Mouse (Mus musculus): Measurements from ENCODE around the gene Pars2.

Pars2 gene

GRCm38 (mm10) chr4:106643483-106644217 lies 7.2 kb upstream of the Pars2 start:
- DNase-seq, result no peak

DNA sequence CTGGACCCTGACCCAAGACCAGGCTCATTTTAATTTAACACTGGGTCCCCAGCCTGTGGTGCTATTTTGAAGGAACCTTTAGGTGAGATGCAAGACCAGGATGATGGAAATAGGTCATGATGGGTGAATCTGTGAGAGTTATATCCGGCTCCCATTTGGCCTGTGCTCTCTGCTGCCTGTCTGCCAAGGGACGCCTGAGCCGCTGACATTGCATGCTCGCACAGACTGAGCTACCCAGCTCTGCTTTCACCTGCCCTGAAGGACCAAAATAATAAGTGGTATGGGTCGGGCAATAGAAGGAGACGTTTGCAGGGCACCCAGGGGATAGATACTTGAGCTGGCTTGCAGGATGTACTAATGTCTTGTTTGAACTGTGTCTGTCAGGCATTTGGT lies 6.7 kb upstream of the Pars2 start:
- no peak for DNase-seq

DNA sequence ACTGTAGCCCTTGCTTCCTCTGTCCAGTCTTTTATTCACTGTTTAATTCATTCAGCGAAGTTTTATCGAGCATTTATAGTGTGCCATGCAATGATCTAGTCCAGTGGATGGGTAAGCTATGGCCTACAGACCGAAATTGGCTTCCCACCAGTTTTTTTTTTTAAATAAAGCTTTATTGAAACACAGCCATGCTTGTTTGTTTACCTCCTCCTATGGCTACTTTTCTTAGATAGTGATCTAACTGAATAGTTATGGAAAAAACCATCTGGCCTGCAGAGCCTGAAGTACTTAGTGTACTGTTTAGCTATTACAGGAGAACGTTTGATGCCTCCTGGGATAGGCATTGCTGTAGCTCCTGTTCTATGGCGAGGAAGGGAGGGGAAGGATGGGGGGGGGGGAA lies 5.1 kb upstream of the Pars2 start:
- DNase-seq, result no peak

GRCm38 (mm10) chr4:106647137-106647536 lies 3.7 kb upstream of the Pars2 start:
- DNase-seq, result no peak

GRCm38 (mm10) chr4:106652546-106652945 lies 1.7 kb downstream of the Pars2 start:
- DNase-seq, result no peak

- DNase-seq, result no peak
Observed at GRCm38 (mm10) chr4:106653051-106653450, 2.2 kb downstream of the Pars2 start.

- no peak for DNase-seq
Observed at GRCm38 (mm10) chr4:106655681-106656080, 4.8 kb downstream of the Pars2 start.

DNA sequence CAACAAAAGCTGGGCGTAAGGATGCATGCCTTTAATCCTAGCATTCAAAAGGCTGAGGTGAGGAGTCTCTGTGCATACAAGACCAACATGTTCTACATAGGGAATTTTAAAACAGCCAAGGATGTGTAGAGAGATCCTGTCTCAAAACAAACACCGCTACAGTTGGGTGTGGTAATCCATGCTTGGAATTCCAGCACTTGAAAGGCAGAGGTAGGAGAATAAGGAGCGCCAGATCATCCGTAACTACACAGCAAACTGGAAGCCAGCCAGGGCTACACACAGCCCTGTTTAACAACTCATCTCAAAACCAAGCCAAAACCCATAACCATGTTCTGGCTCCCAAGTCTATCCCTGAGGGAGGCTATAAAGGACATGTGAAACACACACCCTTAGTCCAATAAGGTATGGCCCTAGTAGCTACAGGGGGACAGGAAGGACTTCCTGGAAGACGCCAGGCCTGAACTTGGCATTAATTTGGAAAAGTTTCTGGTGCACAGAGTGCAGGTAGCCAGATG lies 13.1 kb downstream of the Pars2 start:
- DNase-seq, result no peak

DNA sequence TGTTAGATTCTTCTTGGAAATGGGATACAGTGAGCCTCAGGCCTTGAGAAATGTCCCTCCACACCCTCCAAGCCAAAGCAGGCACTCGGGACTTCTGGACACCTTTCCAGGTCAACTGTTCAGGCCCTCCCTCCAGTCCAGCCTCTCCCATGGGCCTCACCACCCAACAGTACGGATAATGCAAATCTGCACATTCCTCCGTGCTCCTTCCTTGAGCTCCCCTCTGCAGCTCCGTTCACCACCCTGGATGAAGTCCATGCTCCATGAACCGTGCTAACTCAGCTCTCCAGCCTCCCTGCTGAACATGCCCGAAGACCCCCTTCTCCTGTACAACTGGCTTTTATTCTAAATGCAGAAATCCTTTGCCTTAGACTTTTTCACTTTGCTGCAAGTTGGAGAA lies 13.8 kb downstream of the Pars2 start:
- DNase-seq, result no peak

DNA sequence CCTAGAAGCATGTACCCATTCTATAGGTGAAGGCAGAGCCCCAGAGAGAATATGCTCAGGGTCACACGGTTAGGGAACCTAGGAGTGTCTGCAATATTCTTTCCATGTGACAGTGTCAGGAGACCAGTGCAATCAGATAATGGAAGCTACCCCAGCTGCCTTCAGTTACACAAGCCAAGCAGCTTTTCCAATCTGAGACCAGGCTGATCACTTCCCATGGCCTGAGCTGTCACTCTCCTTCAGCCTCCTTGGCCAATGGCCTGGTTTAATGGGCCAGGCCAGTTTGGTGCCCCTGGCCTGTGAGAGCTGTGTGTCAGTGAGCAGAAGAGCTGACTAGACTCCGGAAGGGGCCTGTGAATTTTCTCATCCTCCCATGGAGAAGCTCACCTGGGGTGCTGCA lies 14.4 kb downstream of the Pars2 start:
- no peak for DNase-seq

GRCm38 (mm10) chr4:106665673-106666072 lies 14.8 kb downstream of the Pars2 start:
- DNase-seq, result no peak

- DNase-seq, result no peak
Observed at GRCm38 (mm10) chr4:106666546-106666945, 15.7 kb downstream of the Pars2 start.

GRCm38 (mm10) chr4:106676749-106677148 lies 25.9 kb downstream of the Pars2 start:
- DNase-seq, result no peak

DNA sequence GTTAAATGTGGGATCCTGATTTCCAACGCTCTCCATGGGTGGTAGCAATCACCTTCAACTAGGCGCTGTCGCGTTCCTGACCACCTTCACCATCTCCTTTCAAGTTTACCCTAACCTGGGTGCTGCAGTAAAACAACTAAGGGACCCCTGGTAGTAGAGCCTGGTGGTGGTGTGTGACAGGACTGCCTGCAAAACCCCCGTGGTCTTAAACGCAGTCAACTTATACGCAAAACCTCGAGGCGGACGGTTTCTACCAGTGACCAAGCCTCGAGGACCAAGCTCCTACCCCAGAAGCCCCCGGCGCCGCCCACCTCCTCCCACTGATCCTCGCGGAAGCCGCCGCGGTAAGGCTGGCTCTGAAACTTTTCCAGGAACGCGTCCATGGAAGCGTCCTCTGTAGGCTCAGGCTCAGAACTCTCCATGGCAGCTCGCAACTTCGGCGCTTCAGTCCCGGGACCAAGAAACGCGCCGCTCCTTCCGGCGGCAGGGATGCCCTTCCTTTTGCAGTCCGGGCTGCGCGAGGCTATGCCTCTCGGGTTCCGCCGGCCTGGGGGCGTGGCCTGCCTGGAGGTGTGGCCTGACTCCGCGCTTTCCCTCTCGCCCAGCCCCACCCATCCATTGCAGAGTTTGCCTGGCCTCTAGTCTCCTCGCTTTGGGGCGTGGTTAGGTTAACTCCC lies 27.7 kb downstream of the Pars2 start, which contains the start of gene Ttc4:
Ttc4 (minus strand) TSS at position 503 of the 677 bp plus-strand sequence.
- DNase-seq, result peak; percentile 83 to 87

DNA sequence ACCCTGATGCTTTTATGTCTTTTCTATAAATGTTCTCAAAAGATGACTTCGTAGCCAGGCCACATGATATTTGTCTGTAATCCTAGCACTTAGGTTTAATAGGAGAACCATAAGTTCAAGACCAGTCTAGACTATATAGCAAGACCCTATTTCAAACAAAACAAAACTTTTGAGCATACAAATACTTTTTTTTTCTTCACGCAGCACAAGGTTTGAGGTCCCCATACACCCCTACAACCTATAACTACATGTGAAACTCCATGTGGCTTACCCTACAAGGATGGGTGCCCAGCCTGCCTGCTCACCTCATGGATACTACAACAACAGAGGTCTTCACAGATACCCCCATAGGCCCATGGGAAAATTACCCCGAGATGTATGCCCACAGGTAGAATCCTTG lies 28.3 kb downstream of the Pars2 start:
- no peak for DNase-seq

DNA sequence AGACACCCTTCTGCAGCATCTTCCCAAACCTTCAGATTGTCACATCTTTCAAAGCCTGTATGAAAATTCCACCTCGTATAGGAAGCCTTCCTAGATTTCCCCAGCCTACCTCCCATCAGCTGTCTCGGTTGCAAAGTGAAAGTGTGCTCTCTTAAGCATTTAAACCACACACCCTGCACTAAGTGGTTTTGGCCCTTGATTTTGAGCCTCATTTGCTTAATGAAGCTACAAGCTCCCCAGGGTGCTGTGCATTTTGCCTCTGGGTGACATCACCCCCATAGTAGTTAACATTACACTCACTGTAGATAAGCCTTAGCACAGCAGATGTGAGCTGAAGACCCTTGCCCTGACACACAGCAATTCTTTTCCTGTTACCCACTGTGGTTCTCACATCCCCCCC lies 30.1 kb downstream of the Pars2 start:
- DNase-seq, result no peak

- no peak for DNase-seq
Observed at GRCm38 (mm10) chr4:106688636-106689296, 37.9 kb downstream of the Pars2 start.

- DNase-seq, result no peak
Observed at GRCm38 (mm10) chr4:106693841-106694430, 43.1 kb downstream of the Pars2 start.

DNA sequence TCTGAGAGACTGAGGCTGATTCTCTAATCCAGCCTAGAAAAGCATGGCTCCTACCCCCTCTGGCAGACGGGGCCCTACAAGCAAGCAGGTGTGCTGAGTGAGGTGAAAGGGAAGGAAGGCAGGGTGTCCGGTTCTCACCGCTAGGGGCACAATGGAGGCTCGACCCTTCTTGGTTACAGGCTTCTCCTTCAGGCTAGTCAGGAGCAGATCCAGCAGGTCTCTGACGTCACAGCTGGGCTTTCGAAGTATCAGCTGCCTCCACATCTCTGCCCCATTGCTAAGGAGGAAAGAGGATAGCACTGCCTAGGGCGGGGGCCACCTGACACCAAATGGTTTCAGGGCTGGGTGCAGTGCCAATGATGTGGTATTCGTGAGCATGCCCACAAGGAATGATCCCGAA lies 49.1 kb downstream of the Pars2 start:
- no peak for DNase-seq

- no peak for DNase-seq
Observed at GRCm38 (mm10) chr4:106700798-106701197, 49.9 kb downstream of the Pars2 start.

- DNase-seq, result no peak
Observed at GRCm38 (mm10) chr4:106703956-106704355, 53.1 kb downstream of the Pars2 start.

GRCm38 (mm10) chr4:106704416-106704815 lies 53.5 kb downstream of the Pars2 start:
- peak; percentile 37 to 47 for DNase-seq

Measured in cerebellum, postnatal 36 days (tissue).